Mouse (Mus musculus): ENCODE results near the gene Ovol2.

Gene Ovol2

DNA sequence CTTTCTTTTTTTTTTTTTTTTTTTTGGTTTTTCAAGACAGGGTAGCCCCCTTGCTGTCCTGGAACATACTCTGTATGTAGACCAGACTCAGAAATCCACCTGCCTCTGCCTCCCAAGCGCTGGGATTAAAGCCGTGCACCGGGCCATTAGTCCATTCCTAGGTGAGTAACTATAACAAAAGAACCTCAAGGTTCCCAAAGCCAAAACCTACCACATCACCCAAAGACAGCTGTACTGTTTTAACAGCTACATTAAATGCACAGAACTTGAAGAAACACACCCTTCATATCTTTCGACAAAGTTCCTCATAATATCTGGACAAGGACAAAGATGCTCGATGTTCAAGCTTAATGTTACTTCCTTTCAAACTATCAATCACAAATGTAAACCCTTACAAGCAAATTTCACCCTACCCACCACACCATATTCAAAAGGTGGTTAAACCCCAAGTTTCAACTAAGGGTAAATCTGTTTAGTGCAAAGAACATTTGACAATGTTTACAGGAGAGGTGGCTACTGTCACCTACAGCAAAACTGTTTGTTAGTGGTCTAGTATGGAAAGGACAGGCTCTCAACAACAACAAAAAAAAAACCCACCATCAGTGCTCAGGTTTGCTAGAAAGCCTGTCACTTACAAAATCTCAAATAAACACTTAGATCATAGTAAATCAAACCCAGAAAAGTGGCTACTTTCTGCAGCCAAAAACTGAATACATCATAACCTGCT, 64.8 kb downstream of the Ovol2 start:
- no peak for DNase-seq (ENCODE audit: low read depth)

DNA sequence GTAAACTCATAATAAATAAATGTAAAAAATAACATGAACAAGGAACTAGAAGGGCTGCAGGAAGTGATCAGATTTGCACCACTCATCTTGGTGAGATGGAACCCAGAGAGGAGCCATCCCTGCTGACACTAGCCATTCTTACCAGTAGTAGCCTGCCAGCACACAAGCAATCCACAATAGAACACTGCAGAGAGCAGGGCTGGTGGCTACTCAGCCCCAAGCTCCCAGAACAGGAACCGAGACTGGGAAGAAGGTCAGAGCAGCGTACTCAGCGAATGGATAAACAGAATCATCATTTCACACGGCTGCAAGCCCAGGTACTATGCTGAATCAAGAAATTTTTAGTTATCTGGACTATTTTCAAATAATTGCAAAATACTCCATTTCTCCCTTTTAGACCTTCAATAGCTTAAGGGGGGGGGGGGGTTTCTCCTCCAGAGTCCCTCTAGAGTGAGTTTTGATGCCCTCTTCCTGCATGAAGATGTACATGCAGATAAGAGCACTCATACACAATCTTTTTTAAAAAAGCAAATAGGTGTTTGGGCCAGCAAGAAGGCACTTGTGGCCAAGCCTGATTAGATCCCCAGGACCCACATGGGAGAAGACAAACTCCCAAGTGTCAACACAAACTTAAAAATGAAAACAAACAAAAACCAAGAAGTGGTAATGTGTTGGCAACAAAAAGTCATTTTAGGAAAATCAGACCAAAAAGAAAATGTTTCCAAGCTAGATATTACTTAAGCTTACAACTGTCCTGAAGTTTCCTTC, 65.8 kb downstream of the Ovol2 start:
- DNase-seq (ENCODE audit: low read depth), result no peak

DNA sequence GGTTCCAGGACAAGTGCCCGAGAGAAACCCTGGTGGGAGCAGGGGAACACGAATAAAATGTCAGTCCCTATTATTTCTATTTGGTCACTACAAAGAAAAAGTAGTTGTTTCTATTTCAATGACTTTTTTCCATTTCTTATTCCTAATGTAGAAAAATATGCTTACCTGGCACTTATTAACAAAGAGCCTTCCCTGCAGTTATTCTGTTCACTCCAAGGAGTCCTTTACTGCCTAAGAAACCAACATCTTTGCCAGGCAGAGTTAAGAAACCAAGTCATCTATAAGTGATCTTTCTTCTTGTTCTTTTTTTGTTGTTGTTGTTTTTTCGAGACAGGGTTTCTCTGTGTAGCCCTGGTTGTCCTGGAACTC, 66.8 kb downstream of the Ovol2 start:
- DNase-seq (ENCODE audit: low read depth), result no peak

DNA sequence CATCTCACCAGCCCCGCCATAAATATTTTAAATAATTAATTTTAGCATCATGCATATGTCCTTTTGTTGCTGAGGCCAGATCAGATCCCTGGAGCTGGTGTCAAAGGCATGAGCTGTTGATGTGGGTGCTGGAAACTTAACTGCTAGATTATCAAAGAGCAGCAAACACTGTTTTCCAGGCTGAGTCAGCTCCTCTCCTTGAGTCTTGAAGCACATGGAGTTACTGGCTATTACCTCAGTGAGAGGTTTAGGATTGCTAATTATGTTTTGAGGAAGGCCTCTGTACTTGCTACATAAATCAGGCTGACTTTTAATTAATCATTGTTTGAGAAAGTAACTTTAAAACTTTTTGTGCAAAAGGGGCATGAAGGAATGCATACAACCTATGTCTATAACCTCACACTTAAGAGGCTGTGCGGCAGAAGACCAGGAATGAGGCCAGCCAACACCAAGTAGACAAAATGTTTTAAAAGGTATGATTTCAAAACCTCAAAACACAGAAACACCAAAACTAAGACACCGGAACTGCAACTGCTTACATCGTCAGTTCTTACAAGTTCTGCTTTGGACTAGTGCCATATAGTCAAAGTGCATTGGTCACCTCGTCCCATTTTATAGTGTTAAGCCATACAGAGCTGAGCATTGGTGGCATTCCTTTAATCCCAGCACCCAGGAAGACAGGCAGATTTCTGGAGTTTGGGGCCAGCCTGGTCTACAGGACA, 67.4 kb downstream of the Ovol2 start:
- no peak for DNase-seq (ENCODE audit: low read depth)

DNA sequence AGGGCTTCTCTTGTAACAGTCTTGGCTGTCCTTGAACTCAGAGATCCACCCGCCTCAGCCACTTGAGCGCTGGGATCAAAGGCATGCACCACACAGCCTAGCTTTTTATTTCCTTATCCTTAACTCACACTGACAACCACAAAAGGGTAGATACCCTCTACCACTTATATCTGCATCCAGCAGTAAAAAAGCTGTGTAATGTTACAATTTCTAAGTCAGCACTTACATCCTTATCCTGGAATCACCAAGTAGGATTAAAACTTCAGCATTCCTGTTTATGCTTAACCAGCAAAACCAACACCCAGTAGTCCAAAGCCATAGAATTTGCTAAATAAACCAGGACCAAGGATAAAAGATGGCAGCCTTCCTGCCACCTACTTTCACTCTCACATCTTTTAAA, 69.1 kb downstream of the Ovol2 start:
- no peak for DNase-seq (ENCODE audit: low read depth)

Data from c-Kit-positive CD71-negative TER-119-negative erythroid progenitor cells, embryonic 14.5 days (primary cell).